Mouse (Mus musculus): ENCODE data around the gene Mfap2. TPM values are rescaled to one million over a fixed set of nuclear protein-coding genes. Genes with fewer than 3 reads are reported as not detected.

Mfap2 gene
- polyA plus RNA-seq, 1 experiment from 2014 or later, result 286 TPM

DNA sequence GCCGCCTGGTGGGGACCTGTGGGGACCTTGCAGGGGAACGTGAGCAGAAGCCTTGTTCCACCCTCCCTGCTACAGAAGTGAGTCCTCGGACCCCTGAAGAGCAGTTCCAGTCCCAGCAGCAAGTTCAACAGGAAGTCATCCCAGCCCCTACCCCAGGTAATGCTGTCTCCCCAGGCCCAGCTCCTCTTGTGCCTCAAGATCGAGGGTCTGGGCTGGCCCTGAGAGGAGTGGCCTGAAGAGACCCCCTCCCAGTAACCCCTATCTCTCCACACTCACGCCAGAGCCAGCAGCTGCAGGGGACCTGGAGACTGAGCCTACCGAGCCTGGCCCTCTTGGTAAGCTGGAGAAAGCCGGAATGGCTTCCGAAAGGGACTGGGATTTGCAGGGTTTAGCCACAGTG, 3.9 kb downstream of the Mfap2 start:
- Histone ChIP-seq H3K4me2 (replicated peaks; ENCODE audit: low read depth, low read length) (no peak overlapping the region), H3K27me3 (ENCODE audit: control insufficient read depth, insufficient read depth, low read length) (no peaks in the 10 kb centered on the region), H3K4me3 (ENCODE audit: low read depth, low read length) (no peak overlapping the region), H3K9ac (ENCODE audit: low read depth, low read length) (no peak overlapping the region), H3K27ac (ENCODE audit: low read depth, low read length) (no peak overlapping the region), H3K9me3 (ENCODE audit: control insufficient read depth, low read length) (no peaks in the 10 kb centered on the region), H3K4me1 (replicated peaks; ENCODE audit: control insufficient read depth, insufficient read depth, low read length) (peaks cover 3% of the 10 kb centered on the region; the same call in 1 of the 2 replicates), H3K36me3 (ENCODE audit: control insufficient read depth, insufficient read depth, low read length) (peaks cover 21% of the 10 kb centered on the region)
- 71% methylated on average over 8 of the region's 8 CpGs for WGBS
- ATAC-seq (ENCODE audit: low FRiP score), result no peak
- no peak for DNase-seq (ENCODE audit: low spot score)

DNA sequence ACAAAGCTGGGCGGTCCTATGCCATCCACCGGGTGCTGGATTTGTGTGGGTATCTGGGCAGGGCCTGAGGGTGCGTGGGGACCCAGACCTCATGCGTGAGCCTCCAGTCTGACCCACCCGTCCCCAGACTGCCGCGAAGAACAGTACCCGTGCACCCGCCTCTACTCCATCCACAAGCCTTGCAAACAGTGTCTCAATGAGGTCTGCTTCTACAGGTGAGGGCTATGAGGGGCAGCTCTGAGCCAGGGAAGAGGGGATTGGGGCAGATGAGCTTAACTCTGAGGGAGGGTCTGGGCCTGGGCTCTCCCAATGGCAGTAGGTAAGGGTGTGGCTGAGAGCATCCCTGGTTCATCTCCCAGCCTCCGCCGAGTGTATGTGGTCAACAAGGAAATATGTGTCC, 4.6 kb downstream of the Mfap2 start:
- ATAC-seq (ENCODE audit: low FRiP score) (no peak), DNase-seq (ENCODE audit: low spot score) (no peak)
- Histone ChIP-seq H3K4me2 (replicated peaks; ENCODE audit: low read depth, low read length) (no peak overlapping the region), H3K4me3 (ENCODE audit: low read depth, low read length) (no peak overlapping the region), H3K36me3 (ENCODE audit: control insufficient read depth, insufficient read depth, low read length) (peaks cover 21% of the 10 kb centered on the region), H3K27ac (ENCODE audit: low read depth, low read length) (no peak overlapping the region), H3K27me3 (ENCODE audit: control insufficient read depth, insufficient read depth, low read length) (no peaks in the 10 kb centered on the region), H3K9ac (ENCODE audit: low read depth, low read length) (no peak overlapping the region), H3K9me3 (ENCODE audit: control insufficient read depth, low read length) (no peaks in the 10 kb centered on the region), H3K4me1 (replicated peaks; ENCODE audit: control insufficient read depth, insufficient read depth, low read length) (peaks cover 3% of the 10 kb centered on the region; the same call in 1 of the 2 replicates)
- WGBS, result 95% methylated on average over 11 of the region's 11 CpGs

DNA sequence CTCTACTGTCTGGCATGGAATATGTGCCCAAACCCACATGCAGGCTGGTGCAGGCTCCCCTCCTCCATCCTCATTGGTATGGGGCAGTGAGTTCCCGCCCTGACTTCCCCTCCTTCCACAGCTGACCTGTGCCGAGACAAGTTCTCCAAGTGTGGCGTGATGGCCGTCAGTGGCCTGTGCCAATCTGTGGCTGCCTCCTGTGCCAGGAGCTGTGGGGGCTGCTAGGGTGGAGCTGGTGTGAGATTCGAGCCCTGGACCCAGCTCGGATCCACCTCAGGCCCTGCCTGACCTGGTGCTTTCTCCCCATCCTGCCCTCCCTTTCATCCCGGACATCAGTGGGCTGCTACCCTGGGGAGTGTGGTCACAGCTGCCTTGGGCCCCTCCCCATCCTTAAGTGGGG, 5.1 kb downstream of the Mfap2 start:
- H3K36me3 ChIP-seq (ENCODE audit: control insufficient read depth, insufficient read depth, low read length), result peaks cover 21% of the 10 kb centered on the region
- ATAC-seq (ENCODE audit: low FRiP score), result no peak

DNA sequence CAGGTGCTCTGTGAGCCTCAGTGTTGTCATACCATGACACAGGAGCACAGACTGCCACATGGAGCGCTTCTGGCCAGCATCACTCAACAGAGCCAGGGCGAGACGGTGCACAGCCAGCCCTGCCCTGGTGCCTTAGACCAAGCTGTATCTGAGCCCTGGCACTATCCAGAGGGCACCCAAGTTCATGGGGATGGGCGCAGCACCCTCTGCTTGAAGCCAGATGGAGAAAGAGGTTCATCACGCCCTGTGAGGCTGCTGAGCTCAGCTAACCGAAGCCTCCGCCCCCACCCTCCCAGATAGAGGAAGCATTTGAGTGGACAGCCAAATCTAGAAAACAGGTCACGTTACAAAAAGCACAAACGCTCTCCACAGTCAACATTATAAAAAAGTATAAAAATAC, 6.1 kb downstream of the Mfap2 start:
- peaks cover 15% of the 10 kb centered on the region for H3K4me1 ChIP-seq (replicated peaks; ENCODE audit: control insufficient read depth, insufficient read depth, low read length)
- no peak overlapping the region for H3K9ac ChIP-seq (ENCODE audit: low read depth, low read length)
- H3K27me3 ChIP-seq (ENCODE audit: control insufficient read depth, insufficient read depth, low read length), result no peaks in the 10 kb centered on the region
- H3K4me3 ChIP-seq (ENCODE audit: low read depth, low read length), result no peak overlapping the region
- WGBS, result 88% methylated on average over 9 of the region's 9 CpGs
- H3K36me3 ChIP-seq (ENCODE audit: control insufficient read depth, insufficient read depth, low read length), result peaks cover 21% of the 10 kb centered on the region
- ATAC-seq (ENCODE audit: low FRiP score) (no peak), DNase-seq (ENCODE audit: low spot score) (no peak)
- no peak overlapping the region for H3K27ac ChIP-seq (ENCODE audit: low read depth, low read length)
- H3K4me2 ChIP-seq (replicated peaks; ENCODE audit: low read depth, low read length), result no peak overlapping the region
- no peaks in the 10 kb centered on the region for H3K9me3 ChIP-seq (ENCODE audit: control insufficient read depth, low read length)

More for the DNA sequence above, 5.1 kb downstream of the Mfap2 start:
- H3K4me2 ChIP-seq (replicated peaks; ENCODE audit: low read depth, low read length), result no peak overlapping the region
- H3K4me3 ChIP-seq (ENCODE audit: low read depth, low read length), result no peak overlapping the region
- no peak overlapping the region for H3K9ac ChIP-seq (ENCODE audit: low read depth, low read length)
- H3K27me3 ChIP-seq (ENCODE audit: control insufficient read depth, insufficient read depth, low read length), result no peaks in the 10 kb centered on the region
- no peak overlapping the region for H3K27ac ChIP-seq (ENCODE audit: low read depth, low read length)
- peaks cover 5% of the 10 kb centered on the region for H3K4me1 ChIP-seq (replicated peaks; ENCODE audit: control insufficient read depth, insufficient read depth, low read length)
- WGBS, result 83% methylated on average over 7 of the region's 7 CpGs
- no peaks in the 10 kb centered on the region for H3K9me3 ChIP-seq (ENCODE audit: control insufficient read depth, low read length)
- no peak for DNase-seq (ENCODE audit: low spot score)

GRCm38 (mm10) chr4:141017657-141018436, 7.6 kb downstream of the Mfap2 start:
- DNase-seq (ENCODE audit: low spot score), result no peak
- H3K36me3 ChIP-seq (ENCODE audit: control insufficient read depth, insufficient read depth, low read length), result peaks cover 21% of the 10 kb centered on the region
- no peak overlapping the region for H3K27ac ChIP-seq (ENCODE audit: low read depth, low read length)

GRCm38 (mm10) chr4:141020220-141020619, 10.0 kb downstream of the Mfap2 start:
- no peaks in the 10 kb centered on the region for H3K9me3 ChIP-seq (ENCODE audit: control insufficient read depth, low read length)
- H3K4me3 ChIP-seq (ENCODE audit: low read depth, low read length), result no peak overlapping the region
- H3K4me2 ChIP-seq (replicated peaks; ENCODE audit: low read depth, low read length), result no peak overlapping the region
- peak overlapping the region; percentile 50; the same call in 1 of the 2 replicates for H3K9ac ChIP-seq (ENCODE audit: low read depth, low read length)
- no peaks in the 10 kb centered on the region for H3K27me3 ChIP-seq (ENCODE audit: control insufficient read depth, insufficient read depth, low read length)
- H3K36me3 ChIP-seq (ENCODE audit: control insufficient read depth, insufficient read depth, low read length), result peaks cover 12% of the 10 kb centered on the region; the same call in 1 of the 2 replicates
- WGBS, result 76% methylated on average over 17 of the region's 17 CpGs
- ATAC-seq (ENCODE audit: low FRiP score), result no peak
- H3K27ac ChIP-seq (ENCODE audit: low read depth, low read length), result peak overlapping the region; percentile 89
- DNase-seq (ENCODE audit: low spot score), result no peak
- peaks cover 19% of the 10 kb centered on the region for H3K4me1 ChIP-seq (replicated peaks; ENCODE audit: control insufficient read depth, insufficient read depth, low read length)

More at GRCm38 (mm10) chr4:141017657-141018436, 7.6 kb downstream of the Mfap2 start:
- Histone ChIP-seq H3K4me3 (ENCODE audit: low read depth, low read length) (no peak overlapping the region), H3K4me1 (replicated peaks; ENCODE audit: control insufficient read depth, insufficient read depth, low read length) (peaks cover 19% of the 10 kb centered on the region), H3K27me3 (ENCODE audit: control insufficient read depth, insufficient read depth, low read length) (no peaks in the 10 kb centered on the region), H3K4me2 (replicated peaks; ENCODE audit: low read depth, low read length) (no peak overlapping the region), H3K9me3 (ENCODE audit: control insufficient read depth, low read length) (no peaks in the 10 kb centered on the region), H3K9ac (ENCODE audit: low read depth, low read length) (no peak overlapping the region)
- no peak for ATAC-seq (ENCODE audit: low FRiP score)
- 82% methylated on average over 29 of the region's 29 CpGs for WGBS

DNA sequence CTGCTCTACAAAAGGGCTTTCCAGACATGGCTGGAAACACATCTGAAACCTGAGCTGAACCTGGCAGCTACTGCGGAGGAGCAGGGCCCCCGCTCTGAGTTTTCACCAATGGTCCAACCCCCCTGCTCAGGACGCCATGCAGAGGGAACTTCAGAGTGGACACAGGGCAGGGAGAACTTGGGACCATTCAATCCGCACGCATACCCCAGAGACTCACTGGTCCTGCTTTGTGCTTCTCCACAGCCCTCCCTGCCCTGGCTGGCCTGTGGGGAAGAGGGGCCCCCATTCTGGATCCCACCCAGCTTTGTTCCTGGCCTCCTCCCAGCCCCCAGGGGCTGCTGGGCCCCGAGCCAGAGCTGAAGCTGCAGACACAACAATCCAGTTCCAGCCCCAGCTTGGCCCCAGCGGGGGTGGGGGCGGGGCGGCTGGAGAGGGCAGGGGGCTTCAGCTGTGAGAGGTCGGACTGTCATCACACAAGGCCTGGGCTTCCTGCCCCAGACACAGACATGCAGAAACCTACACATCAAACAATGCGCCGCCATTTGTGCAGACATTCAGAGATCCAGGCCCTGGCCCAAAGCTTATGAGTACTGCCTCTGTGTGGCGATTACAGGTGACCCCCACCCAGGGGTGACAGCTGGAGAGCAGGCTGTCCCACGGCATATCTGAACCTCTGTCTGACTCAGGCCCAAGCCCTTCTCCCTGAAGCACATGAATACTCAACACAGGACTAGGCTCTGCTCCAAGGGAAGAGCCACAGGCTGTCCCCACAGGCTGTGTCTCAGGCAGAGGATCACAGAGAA, 10.8 kb downstream of the Mfap2 start:
- WGBS, result 20% methylated on average over 14 of the region's 14 CpGs
- Histone ChIP-seq H3K4me3 (ENCODE audit: low read depth, low read length) (no peak overlapping the region), H3K4me2 (replicated peaks; ENCODE audit: low read depth, low read length) (no peak overlapping the region; the same call in 1 of the 2 replicates), H3K36me3 (ENCODE audit: control insufficient read depth, insufficient read depth, low read length) (peaks cover 4% of the 10 kb centered on the region; the same call in 1 of the 2 replicates), H3K4me1 (replicated peaks; ENCODE audit: control insufficient read depth, insufficient read depth, low read length) (peaks cover 19% of the 10 kb centered on the region), H3K9me3 (ENCODE audit: control insufficient read depth, low read length) (no peaks in the 10 kb centered on the region), H3K27me3 (ENCODE audit: control insufficient read depth, insufficient read depth, low read length) (no peaks in the 10 kb centered on the region), H3K9ac (ENCODE audit: low read depth, low read length) (peak overlapping the region; percentile 50; the same call in 1 of the 2 replicates), H3K27ac (ENCODE audit: low read depth, low read length) (peak overlapping the region; percentile 89)
- peak; percentile 72 for ATAC-seq (ENCODE audit: low FRiP score)
- peak; percentile 73 for DNase-seq (ENCODE audit: low spot score)

- H3K4me2 ChIP-seq (replicated peaks; ENCODE audit: low read depth, low read length), result no peak overlapping the region
- peaks cover 19% of the 10 kb centered on the region for H3K4me1 ChIP-seq (replicated peaks; ENCODE audit: control insufficient read depth, insufficient read depth, low read length)
- H3K9ac ChIP-seq (ENCODE audit: low read depth, low read length), result 0 out of 2 replicates have a peak overlapping the region, but pooled peaks have one; percentile 0
- H3K27ac ChIP-seq (ENCODE audit: low read depth, low read length), result peak overlapping the region; percentile 89
- H3K4me3 ChIP-seq (ENCODE audit: low read depth, low read length), result no peak overlapping the region
- H3K36me3 ChIP-seq (ENCODE audit: control insufficient read depth, insufficient read depth, low read length), result 0 out of 2 replicates have a peak, but pooled peaks cover 3% of the 10 kb centered on the region
- DNase-seq (ENCODE audit: low spot score) (no peak), ATAC-seq (ENCODE audit: low FRiP score) (peak; percentile 41)
- 61% methylated on average over 11 of the region's 11 CpGs for WGBS
- no peaks in the 10 kb centered on the region for H3K27me3 ChIP-seq (ENCODE audit: control insufficient read depth, insufficient read depth, low read length)
- no peaks in the 10 kb centered on the region for H3K9me3 ChIP-seq (ENCODE audit: control insufficient read depth, low read length)
Measured at GRCm38 (mm10) chr4:141021614-141021929, 11.4 kb downstream of the Mfap2 start.
